Mouse (Mus musculus) liver, embryonic 14.5 days (tissue): Measurements from ENCODE around the gene Catsper1.

Source experiments
- CTCF ChIP-seq: IDR thresholded peaks from 2 replicates; pipeline ENCODE4 v1.5.1; 2016; ENCODE audit warnings: antibody characterized with exemption, low read depth, control low read depth
- EP300 ChIP-seq: IDR thresholded peaks from 2 replicates; pipeline ENCODE4 v1.6.1; 2016; ENCODE audit warnings: antibody characterized with exemption, low read depth

DNA sequence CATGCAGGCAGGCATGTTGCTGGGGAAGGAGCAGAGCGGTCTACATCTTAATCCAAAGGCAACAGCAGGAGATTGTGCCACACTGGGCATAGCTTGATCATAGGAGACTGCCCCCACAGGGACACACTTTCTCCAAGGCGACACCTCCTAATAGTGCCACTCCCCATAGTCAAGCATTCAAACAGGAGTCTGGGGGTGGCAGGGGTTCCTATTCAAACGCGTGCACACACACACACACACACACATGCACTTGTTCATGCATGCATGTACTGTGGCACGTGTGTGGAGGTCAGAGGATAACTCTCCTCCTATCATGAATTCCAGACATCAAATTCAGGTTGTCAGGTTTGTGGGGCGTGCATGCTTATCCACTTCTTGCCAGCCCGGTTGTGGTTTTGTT is 37.2 kb downstream of the Catsper1 start:
- TF ChIP-seq EP300 (no peak), CTCF (no peak)
